Mouse (Mus musculus) bone marrow, adult 2 months (tissue): ENCODE results near the gene Ubl3.

Source experiments
- CTCF ChIP-seq: fragments of 200-500 bp; IDR thresholded peaks from 2 replicates; pipeline ENCODE4 v1.5.1; 2011; ENCODE audit warnings: low read length, control low read depth; ENCODE audit not compliant: control insufficient read depth, insufficient read depth
- POLR2A ChIP-seq: fragments of 200-500 bp; IDR thresholded peaks from 2 replicates; pipeline ENCODE4 v1.6.1; 2011; ENCODE audit warnings: low read depth, mild to moderate bottlenecking, control low read depth, low read length, borderline replicate concordance; ENCODE audit not compliant: control insufficient read depth

GRCm38 (mm10) chr5:148565636-148566035 lies 13.0 kb upstream of the Ubl3 start:
- TF ChIP-seq POLR2A: no peak
- TF ChIP-seq CTCF: no peak
